Mouse (Mus musculus) heart, adult 2 months (tissue): ENCODE data around the gene Rfx2. TPM values are rescaled to one million over a fixed set of nuclear protein-coding genes. Genes with fewer than 3 reads are reported as not detected.
A peak's percentile ranks its signal among the peaks of the same experiment; 100 is the strongest.

Source experiments
- DNase-seq, 2 experiments: peaks; one replicate each; pipeline ENCODE4 v3.0.0; 2021
- H3K27ac ChIP-seq: fragments of 200-600 bp; 2 replicates; pipeline ENCODE4 v1.8.1; 2022
- H3K27me3 ChIP-seq: fragments of 200-500 bp; 2 replicates; pipeline ENCODE4 v1.6.1; 2012; ENCODE audit warnings: mild to moderate bottlenecking, low read length, inconsistent platforms, mixed read lengths; ENCODE audit not compliant: control insufficient read depth, insufficient read depth
- H3K36me3 ChIP-seq: fragments of 200-500 bp; 2 replicates; pipeline ENCODE4 v1.6.1; 2012; ENCODE audit warnings: low read length, inconsistent platforms; ENCODE audit not compliant: control insufficient read depth, insufficient read depth
- H3K4me1 ChIP-seq: fragments of 200-500 bp; 2 replicates; pipeline ENCODE4 v1.6.1; 2011; ENCODE audit warnings: low read length; ENCODE audit not compliant: control insufficient read depth, insufficient read depth
- H3K4me3 ChIP-seq: fragments of 200-600 bp; 2 replicates; pipeline ENCODE4 v1.8.1; 2022
- H3K79me2 ChIP-seq: fragments of 200-500 bp; replicated peaks from 2 replicates; pipeline ENCODE4 v1.6.1; 2012; ENCODE audit warnings: mild to moderate bottlenecking, inconsistent platforms, low read length, moderate library complexity, mixed read lengths; ENCODE audit not compliant: control insufficient read depth, insufficient read depth
- H3K9ac ChIP-seq: fragments of 200-500 bp; 2 replicates; pipeline ENCODE4 v1.6.1; 2012; ENCODE audit warnings: low read depth, mild to moderate bottlenecking, control low read depth, inconsistent platforms, low read length, mixed read lengths
- CTCF ChIP-seq: fragments of 200-600 bp; IDR thresholded peaks from 2 replicates; pipeline ENCODE4 v1.8.1; 2022; ENCODE audit warnings: antibody characterized with exemption, mild to moderate bottlenecking, moderate library complexity
- EP300 ChIP-seq: fragments of 200-500 bp; IDR thresholded peaks from 2 replicates; pipeline ENCODE4 v1.6.1; 2011; ENCODE audit warnings: low read depth, low read length, control low read depth; ENCODE audit not compliant: insufficient read depth
- POLR2A ChIP-seq: fragments of 200-500 bp; IDR thresholded peaks from 2 replicates; pipeline ENCODE4 v1.6.1; 2011; ENCODE audit warnings: mild to moderate bottlenecking, low read depth, low read length, control low read depth; ENCODE audit not compliant: insufficient read depth
- WGBS: fragments of 180-500 bp; shearing (Covaris S2); methylation state at CpG from one replicate; pipeline ENCODE4 v1.1.7; 2018; 5-methylcytosine and 5-hydroxymethylcytosine counted together
- intact Hi-C: fragments of 180-260 bp; cut with DNase I; formaldehyde crosslinking; loops from one replicate; pipeline ENCODE4 v1.15.1; 2025
- polyA plus RNA-seq: library from polyadenylated mRNA; depleted of rRNA; stranded (reverse); fragments of >200 nt; gene quantifications from 2 replicates; pipeline ENCODE4 v1.2.3, GENCODE M21; 2012
- total RNA-seq, 2 experiments: library from RNA; stranded (reverse); gene quantifications; 2 replicates each; pipeline ENCODE4 v1.2.3; 2021

Gene Rfx2
- total and polyA plus RNA-seq, 3 experiments = 2.8 to 6.0 (median 3.0) TPM

DNA sequence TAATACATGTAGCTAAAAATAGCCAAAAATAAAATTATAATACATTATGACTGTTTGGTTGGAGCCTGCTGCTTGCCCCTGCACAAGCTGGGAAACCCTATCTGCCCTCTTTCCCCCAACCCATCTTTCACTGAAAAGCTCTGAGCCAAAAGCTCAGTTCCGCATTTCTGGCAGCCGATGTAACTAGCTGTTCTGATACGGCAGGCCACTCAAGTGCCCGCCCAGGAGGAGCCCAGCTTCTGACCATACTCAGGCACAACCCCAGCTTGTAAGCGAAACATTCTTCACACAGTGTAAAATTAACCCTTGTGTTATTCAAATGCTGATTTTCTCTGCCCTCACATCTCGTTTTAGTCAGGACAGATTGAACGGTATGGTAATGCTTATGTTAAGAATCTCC lies 28.1 kb upstream of the Rfx2 start:
- Histone ChIP-seq H3K36me3 (no peaks in the 10 kb centered on the region), H3K27ac (no peak overlapping the region), H3K9ac (no peak overlapping the region), H3K4me3 (no peak overlapping the region), H3K27me3 (no peaks in the 10 kb centered on the region), H3K4me1 (no peaks in the 10 kb centered on the region; the same call in 1 of the 2 replicates), H3K79me2 (no peaks in the 10 kb centered on the region)
- no peak for TF ChIP-seq CTCF
- WGBS = 32% methylated on average over 7 of the region's 7 CpGs
- no peak for DNase-seq
- intact Hi-C loops = loop anchor here (1.0 kb wide), 1 partner anchor 50 kb away; no protein-coding TSS in a partner anchor

DNA sequence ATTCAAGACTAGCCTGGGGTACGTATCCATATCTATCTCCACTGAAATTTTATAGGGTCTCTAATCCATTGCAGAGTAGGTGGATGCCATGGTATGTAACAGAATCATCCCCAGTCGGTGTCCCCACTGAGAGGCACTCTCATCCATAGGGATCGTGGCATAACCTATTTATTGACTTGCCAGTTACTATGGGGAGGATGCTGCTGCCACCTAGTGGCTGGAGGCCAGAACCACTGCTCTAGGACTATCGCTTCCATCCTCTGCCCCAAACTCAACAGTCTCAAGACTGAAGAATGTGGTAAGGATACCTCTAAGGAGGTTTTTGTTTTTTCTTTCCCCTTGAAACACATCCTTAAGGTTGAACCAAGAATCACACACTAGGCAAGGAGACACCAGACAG lies 27.4 kb upstream of the Rfx2 start:
- Histone ChIP-seq H3K79me2 (no peaks in the 10 kb centered on the region), H3K4me1 (no peaks in the 10 kb centered on the region; the same call in 1 of the 2 replicates), H3K9ac (no peak overlapping the region), H3K36me3 (no peaks in the 10 kb centered on the region), H3K27ac (no peak overlapping the region), H3K4me3 (no peak overlapping the region), H3K27me3 (no peaks in the 10 kb centered on the region)
- TF ChIP-seq CTCF (peak; percentile 99), POLR2A (no peak), EP300 (peak; percentile 50; the same call in 1 of the 2 replicates)
- 53% methylated on average over 4 of the region's 4 CpGs for WGBS
- peak; percentile 63 to 77 for DNase-seq
- intact Hi-C loops = loop anchor here (1.0 kb wide), 1 partner anchor 49 kb away; no protein-coding TSS in a partner anchor

DNA sequence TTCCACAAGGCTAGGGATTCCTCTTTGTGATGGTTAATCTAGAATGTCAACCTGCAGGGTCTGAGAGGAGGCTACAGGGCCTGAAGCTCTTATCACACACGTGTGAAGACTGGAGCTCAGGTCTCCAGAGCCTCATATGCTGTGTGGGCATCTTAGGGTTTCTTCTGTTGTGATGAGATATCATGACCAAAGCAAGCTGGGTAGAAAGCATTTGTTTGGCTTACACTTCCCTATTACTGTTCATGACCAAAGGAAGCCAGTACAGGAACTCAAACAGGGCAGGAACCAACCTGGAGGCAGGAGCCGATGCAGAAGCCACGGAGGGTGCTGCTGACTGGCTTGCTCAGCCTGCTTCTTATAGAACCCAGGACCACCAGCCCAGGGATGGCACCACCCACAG lies 24.6 kb upstream of the Rfx2 start:
- DNase-seq = no peak
- WGBS = 69% methylated on average over 3 of the region's 3 CpGs
- no peak overlapping the region for H3K4me3 ChIP-seq
- no peaks in the 10 kb centered on the region for H3K79me2 ChIP-seq
- no peaks in the 10 kb centered on the region; the same call in 1 of the 2 replicates for H3K4me1 ChIP-seq
- H3K9ac ChIP-seq = no peak overlapping the region
- intact Hi-C loops = no loop called here
- H3K27ac ChIP-seq = no peak overlapping the region
- no peak for TF ChIP-seq POLR2A
- no peaks in the 10 kb centered on the region for H3K36me3 ChIP-seq
- no peaks in the 10 kb centered on the region for H3K27me3 ChIP-seq

DNA sequence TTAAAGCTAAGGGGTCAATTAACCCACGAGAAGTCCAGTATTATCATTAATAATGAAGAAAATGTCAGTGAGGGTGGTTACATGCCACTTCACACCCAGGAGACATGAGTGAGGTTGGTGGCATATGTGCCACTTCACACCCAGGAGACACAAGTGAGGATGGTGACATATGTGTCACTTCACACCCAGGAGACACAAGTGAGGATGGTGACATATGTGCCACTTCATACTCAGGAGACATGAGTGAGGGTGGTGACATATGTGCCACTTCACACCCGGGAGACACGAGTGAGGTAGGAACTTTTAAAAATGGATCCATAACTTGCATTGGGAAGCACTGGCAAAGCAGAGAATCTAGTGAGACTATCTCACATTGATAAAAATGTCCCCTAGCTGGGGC lies 20.4 kb upstream of the Rfx2 start:
- WGBS = 59% methylated on average over 3 of the region's 3 CpGs

DNA sequence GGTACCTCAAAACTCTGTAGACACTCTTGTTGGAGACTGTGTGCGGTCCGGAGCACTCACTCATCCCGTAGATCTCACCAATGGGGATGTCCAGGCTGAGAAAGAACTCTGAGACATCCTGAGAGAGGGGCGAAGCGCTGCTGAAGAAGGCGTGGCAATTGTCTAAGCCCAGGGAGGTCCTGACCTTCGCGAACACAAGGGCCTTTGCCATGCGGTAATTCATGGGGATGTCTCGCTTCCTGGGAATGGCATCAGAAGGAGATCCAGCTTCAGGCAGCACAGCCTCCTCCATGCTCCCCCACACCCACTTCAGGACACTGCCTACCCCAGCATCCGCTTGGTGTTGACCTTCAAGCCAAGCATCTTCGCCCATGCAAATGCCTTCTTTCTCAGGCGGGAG lies 18.9 kb upstream of the Rfx2 start:
- no peaks in the 10 kb centered on the region for H3K4me1 ChIP-seq
- H3K4me3 ChIP-seq = no peak overlapping the region
- H3K36me3 ChIP-seq = no peaks in the 10 kb centered on the region
- DNase-seq = no peak
- no peak overlapping the region for H3K9ac ChIP-seq
- intact Hi-C loops = no loop called here
- H3K27ac ChIP-seq = no peak overlapping the region
- H3K27me3 ChIP-seq = no peaks in the 10 kb centered on the region
- 83% methylated on average over 13 of the region's 13 CpGs for WGBS
- H3K79me2 ChIP-seq = no peaks in the 10 kb centered on the region
- TF ChIP-seq CTCF = no peak
- TF ChIP-seq POLR2A = no peak
- TF ChIP-seq EP300 = no peak

More for the DNA sequence above, 20.4 kb upstream of the Rfx2 start:
- DNase-seq = no peak
- intact Hi-C loops = no loop called here
- H3K27me3 ChIP-seq = no peaks in the 10 kb centered on the region
- H3K9ac ChIP-seq = no peak overlapping the region
- H3K36me3 ChIP-seq = no peaks in the 10 kb centered on the region
- H3K27ac ChIP-seq = no peak overlapping the region
- H3K79me2 ChIP-seq = no peaks in the 10 kb centered on the region
- TF ChIP-seq EP300 (no peak), POLR2A (no peak), CTCF (no peak)
- no peak overlapping the region for H3K4me3 ChIP-seq
- H3K4me1 ChIP-seq = no peaks in the 10 kb centered on the region

DNA sequence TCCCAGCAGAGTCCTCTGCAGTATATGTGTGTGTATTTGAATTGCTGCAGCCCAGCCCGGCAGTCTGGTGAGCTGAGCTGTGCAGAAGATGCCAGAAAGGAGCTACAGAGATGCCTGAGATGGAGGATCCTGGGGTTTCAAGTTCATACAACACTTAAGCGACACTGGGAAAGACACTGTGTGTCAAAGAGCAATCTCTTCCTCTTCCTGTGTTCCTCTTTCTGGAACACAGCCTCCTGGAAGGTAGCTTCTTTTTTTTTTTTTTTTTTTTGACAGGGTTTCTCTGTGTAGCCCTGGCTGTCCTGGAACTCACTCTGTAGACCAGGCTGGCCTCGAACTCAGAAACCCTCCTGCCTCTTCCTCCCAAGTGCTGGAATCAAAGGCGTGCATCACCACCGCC lies 18.0 kb upstream of the Rfx2 start:
- no peaks in the 10 kb centered on the region for H3K36me3 ChIP-seq
- no peaks in the 10 kb centered on the region for H3K27me3 ChIP-seq
- H3K4me1 ChIP-seq = no peaks in the 10 kb centered on the region
- DNase-seq = no peak
- no peak overlapping the region for H3K27ac ChIP-seq
- no peak overlapping the region for H3K9ac ChIP-seq
- intact Hi-C loops = no loop called here
- no peaks in the 10 kb centered on the region for H3K79me2 ChIP-seq
- TF ChIP-seq CTCF (no peak), EP300 (no peak), POLR2A (no peak)
- 77% methylated on average over 5 of the region's 5 CpGs for WGBS
- H3K4me3 ChIP-seq = no peak overlapping the region
